Mouse (Mus musculus) T-cell, adult 66 days (primary cell): ENCODE results near the gene Banf1. TPM values are rescaled to one million over a fixed set of nuclear protein-coding genes. Genes with fewer than 3 reads are reported as not detected.

Experiments used
- total RNA-seq, 2 experiments: library from RNA; stranded (reverse); gene quantifications; 3 replicates in 1 of 2; 4 replicates in 1 of 2; pipeline ENCODE4 v1.2.4; 2023

Banf1 gene
- 100 to 1,000 TPM; 104 to 116 TPM for total RNA-seq

GRCm38 (mm10) chr19:5367053-5367359 is at the start of gene Banf1:
TSS of gene Banf1 (minus strand) at chr19:5367168.

GRCm38 (mm10) chr19:5402293-5402692 is 35.3 kb upstream of the Banf1 start, which contains the start of gene Tsga10ip:
TSS of gene Tsga10ip (minus strand) at chr19:5402526.

GRCm38 (mm10) chr19:5388588-5389242 is 21.7 kb upstream of the Banf1 start, which contains the start of gene Sart1:
TSS of gene Sart1 (minus strand) at chr19:5388703.

GRCm38 (mm10) chr19:5366175-5367052 is 554 bp downstream of the Banf1 start, which contains the start of gene Eif1ad:
TSS of gene Eif1ad (plus strand) at chr19:5366741.

GRCm38 (mm10) chr19:5349502-5349873 is 17.5 kb downstream of the Banf1 start, which contains the start of gene Cst6:
TSS of gene Cst6 (minus strand) at chr19:5349574.

GRCm38 (mm10) chr19:5335441-5335840 is 31.5 kb downstream of the Banf1 start, which contains the start of gene Catsper1:
TSS of gene Catsper1 (plus strand) at chr19:5335741.

Other genes starting within 250 kb of the Banf1 start
- gene Klc2, start 248.6 kb downstream of the Banf1 start, total RNA-seq: 10 to 100 TPM; 26.7 to 27.9 TPM
- gene Pacs1, start 94.0 kb downstream of the Banf1 start, total RNA-seq: 100 to 1,000 TPM; 102 to 103 TPM
- 100 to 1,000 TPM; 262 to 282 TPM for gene Sf3b2, start 71.7 kb downstream of the Banf1 start, total RNA-seq
- gene Gal3st3, start 68.8 kb downstream of the Banf1 start, total RNA-seq: not detected
- not detected for gene Catsper1, start 31.4 kb downstream of the Banf1 start, total RNA-seq
- gene Cst6, start 17.6 kb downstream of the Banf1 start, total RNA-seq: 1 to 10 TPM; 1.0 to 2.9 TPM
- 10 to 100 TPM; 35.1 to 42.2 TPM for gene Eif1ad, start 427 bp downstream of the Banf1 start, total RNA-seq
- gene Sart1, start 21.5 kb upstream of the Banf1 start, total RNA-seq: 100 to 1,000 TPM; 183 to 193 TPM
- under 1 TPM in 1 of 2 experiments, not detected in 1; 0.98 TPM for gene Tsga10ip, start 35.4 kb upstream of the Banf1 start, total RNA-seq
- 100 to 1,000 TPM; 176 to 179 TPM for gene Drap1, start 57.8 kb upstream of the Banf1 start, total RNA-seq
- 10 to 100 TPM; 66.9 to 71.3 TPM for gene AI837181, start 58.0 kb upstream of the Banf1 start, total RNA-seq
- not detected for gene Fosl1, start 80.4 kb upstream of the Banf1 start, total RNA-seq
- 1 to 10 TPM; 7.1 TPM for gene Ccdc85b, start 90.7 kb upstream of the Banf1 start, total RNA-seq
- 10 to 100 TPM; 85.7 to 89.0 TPM for gene Fibp, start 93.4 kb upstream of the Banf1 start, total RNA-seq
- 100 to 1,000 TPM; 168 to 233 TPM for gene Ctsw, start 101.3 kb upstream of the Banf1 start, total RNA-seq
- 1 to 10 TPM; 1.6 to 3.4 TPM for gene Efemp2, start 106.8 kb upstream of the Banf1 start, total RNA-seq
- 10 to 100 TPM; 46.1 to 52.7 TPM for gene Mus81, start 121.2 kb upstream of the Banf1 start, total RNA-seq
- 1,000 to 10,000 TPM; 1,462 to 1,487 TPM for gene Cfl1, start 123.3 kb upstream of the Banf1 start, total RNA-seq
- gene 1700020D05Rik, start 136.6 kb upstream of the Banf1 start, total RNA-seq: 1 to 10 TPM; 2.1 to 2.6 TPM
- gene Snx32, start 143.4 kb upstream of the Banf1 start, total RNA-seq: 10 to 100 TPM in 1 of 2 experiments, 1 to 10 TPM in 1; 9.2 to 10.5 TPM
- gene Ovol1, start 193.5 kb upstream of the Banf1 start, total RNA-seq: not detected
- 10 to 100 TPM; 25.5 to 26.2 TPM for gene Ap5b1, start 200.9 kb upstream of the Banf1 start, total RNA-seq
- gene Rnaseh2c, start 234.7 kb upstream of the Banf1 start, total RNA-seq: 100 to 1,000 TPM; 113 TPM
- 100 to 1,000 TPM; 120 to 134 TPM for gene Kat5, start 243.1 kb upstream of the Banf1 start, total RNA-seq